Mouse (Mus musculus) CH12.LX (cell line): ENCODE data around the gene Usp30. TPM values are rescaled to one million over a fixed set of nuclear protein-coding genes. Genes with fewer than 3 reads are reported as not detected.

Experiments used
- DNase-seq: peaks from one replicate; pipeline ENCODE4 v3.0.0-alpha.2; 2013; ENCODE audit errors: extremely low read depth
- H3K27ac ChIP-seq: 2 replicates; pipeline ENCODE4 v1.5.1; 2012; ENCODE audit warnings: low read depth, mild to moderate bottlenecking, control low read depth, moderate library complexity; ENCODE audit not compliant: insufficient read depth
- H3K27me3 ChIP-seq: replicated peaks from 2 replicates; pipeline ENCODE3; 2012; ENCODE audit warnings: inconsistent platforms
- H3K36me3 ChIP-seq, 2 experiments: replicated peaks in 1 of 2; 2 replicates each; pipeline versions ENCODE3 to v1.6.1; 2012; ENCODE audit warnings: inconsistent platforms in 1 of 2, low read length in 1 of 2, mild to moderate bottlenecking in 1 of 2, mixed read lengths in 1 of 2, moderate library complexity in 1 of 2; ENCODE audit not compliant: control insufficient read depth in 1 of 2, insufficient read depth in 1 of 2
- H3K4me1 ChIP-seq, 2 experiments: 2 replicates each; pipeline ENCODE4 v1.6.1; 2012; ENCODE audit warnings: inconsistent platforms in 1 of 2, moderate library complexity in 1 of 2; ENCODE audit not compliant: insufficient read depth in 2 of 2, control insufficient read depth in 1 of 2
- H3K4me2 ChIP-seq: 2 replicates; pipeline ENCODE4 v1.6.1; 2012; ENCODE audit warnings: low read depth, mild to moderate bottlenecking, control low read depth; ENCODE audit not compliant: poor library complexity, insufficient read depth, severe bottlenecking
- H3K4me3 ChIP-seq, 3 experiments: fragments of 150-350 bp in 1 of 3; sonication (generic) in 1 of 3; replicated peaks in 1 of 3; 2 replicates each; pipeline versions ENCODE3 to v1.5.1; 2011 to 2012; ENCODE audit warnings: low read depth in 2 of 3, low read length in 2 of 3, mild to moderate bottlenecking in 2 of 3, moderate library complexity in 2 of 3, control low read depth in 1 of 3, improper control_type of control experiment in 1 of 3, inconsistent platforms in 1 of 3, mixed read lengths in 1 of 3; ENCODE audit not compliant: poor library complexity in 1 of 3
- H3K79me2 ChIP-seq: replicated peaks from 2 replicates; pipeline ENCODE4 v1.6.1; 2012; ENCODE audit warnings: mild to moderate bottlenecking, moderate library complexity; ENCODE audit not compliant: control insufficient read depth, poor library complexity, insufficient read depth, severe bottlenecking; ENCODE audit errors: extremely low read depth
- H3K9ac ChIP-seq: 2 replicates; pipeline ENCODE4 v1.6.1; 2012; ENCODE audit warnings: low read depth, mild to moderate bottlenecking, control low read depth, moderate library complexity; ENCODE audit not compliant: insufficient read depth
- H3K9me3 ChIP-seq: replicated peaks from 2 replicates; pipeline ENCODE3; 2012; ENCODE audit warnings: low read length, inconsistent platforms, mixed read lengths
- CHD1 ChIP-seq: IDR thresholded peaks from 2 replicates; pipeline ENCODE4 v1.6.1; 2012; ENCODE audit warnings: low read depth, low read length, improper control_type of control experiment, inconsistent platforms
- CHD2 ChIP-seq: IDR thresholded peaks from 2 replicates; pipeline ENCODE4 v1.6.1; 2011; ENCODE audit warnings: low read length, improper control_type of control experiment
- GABPA ChIP-seq: IDR thresholded peaks from 2 replicates; pipeline ENCODE4 v1.6.1; 2012; ENCODE audit warnings: low read depth, low read length, improper control_type of control experiment, inconsistent platforms; ENCODE audit not compliant: insufficient replicate concordance
- IRF4 ChIP-seq: IDR thresholded peaks from 2 replicates; pipeline ENCODE4 v1.6.1; 2014; ENCODE audit warnings: low read depth, mild to moderate bottlenecking, inconsistent platforms, low read length, improper control_type of control experiment
- JUN ChIP-seq: IDR thresholded peaks from 2 replicates; pipeline ENCODE4 v1.6.1; 2011; ENCODE audit warnings: low read depth, mild to moderate bottlenecking, low read length, improper control_type of control experiment, moderate library complexity; ENCODE audit not compliant: insufficient read depth
- JUND ChIP-seq: conservative IDR thresholded peaks from 2 replicates; pipeline ENCODE4 v1.6.1; 2011; ENCODE audit warnings: low read depth, low read length, improper control_type of control experiment
- MAX ChIP-seq: IDR thresholded peaks from 2 replicates; pipeline ENCODE4 v1.6.1; 2011; ENCODE audit warnings: low read length, improper control_type of control experiment
- MAZ ChIP-seq: IDR thresholded peaks from 2 replicates; pipeline ENCODE4 v1.6.1; 2012; ENCODE audit warnings: low read depth, mild to moderate bottlenecking, inconsistent platforms, low read length, improper control_type of control experiment, moderate library complexity
- MEF2A ChIP-seq: IDR thresholded peaks from 2 replicates; pipeline ENCODE4 v1.6.1; 2014; ENCODE audit warnings: low read depth, mild to moderate bottlenecking, inconsistent platforms, low read length, improper control_type of control experiment, borderline replicate concordance
- MYC ChIP-seq: IDR thresholded peaks from 2 replicates; pipeline ENCODE4 v1.6.1; 2011; ENCODE audit warnings: low read depth, mild to moderate bottlenecking, improper control_type of control experiment, low read length
- NELFE ChIP-seq: IDR thresholded peaks from 2 replicates; pipeline ENCODE4 v1.6.1; 2011; ENCODE audit warnings: low read depth, low read length, improper control_type of control experiment
- NRF1 ChIP-seq: IDR thresholded peaks from 2 replicates; pipeline ENCODE4 v1.6.1; 2014; ENCODE audit warnings: low read depth, mild to moderate bottlenecking, inconsistent platforms, low read length, improper control_type of control experiment, moderate library complexity
- POLR2A ChIP-seq: IDR thresholded peaks from 2 replicates; pipeline ENCODE4 v1.6.1; 2011; ENCODE audit warnings: low read depth, mild to moderate bottlenecking, improper control_type of control experiment, low read length
- POLR2AphosphoS2 ChIP-seq: IDR thresholded peaks from 2 replicates; pipeline ENCODE4 v1.6.1; 2011; ENCODE audit warnings: low read depth, low read length, improper control_type of control experiment
- RCOR1 ChIP-seq: conservative IDR thresholded peaks from 2 replicates; pipeline ENCODE4 v1.6.1; 2012; ENCODE audit warnings: low read depth, mild to moderate bottlenecking, inconsistent platforms, low read length, improper control_type of control experiment
- SIN3A ChIP-seq: IDR thresholded peaks from 2 replicates; pipeline ENCODE4 v1.6.1; 2012; ENCODE audit warnings: low read length, improper control_type of control experiment, inconsistent platforms
- ZC3H11A ChIP-seq: IDR thresholded peaks from 2 replicates; pipeline ENCODE4 v1.6.1; 2012; ENCODE audit warnings: low read depth, mild to moderate bottlenecking, inconsistent platforms, low read length, improper control_type of control experiment
- ZMIZ1 ChIP-seq: IDR thresholded peaks from 2 replicates; pipeline ENCODE4 v1.6.1; 2012; ENCODE audit warnings: low read depth, mild to moderate bottlenecking, inconsistent platforms, low read length, improper control_type of control experiment
- ZNF384 ChIP-seq: IDR thresholded peaks from 2 replicates; pipeline ENCODE4 v1.6.1; 2012; ENCODE audit warnings: low read depth, low read length, improper control_type of control experiment, inconsistent platforms
- dilution Hi-C: fragments of 300-500 bp; cut with MboI; formaldehyde crosslinking; loops from 2 replicates; pipeline ENCODE4 v1.14.3; 2020; ENCODE audit warnings: low sequenced_read_pairs; ENCODE audit not compliant: extremely low pct_unique_long_range_greater_than_20kb, extremely low pct_ligation_motif_present
- in situ Hi-C: fragments of 300-500 bp; cut with MboI; formaldehyde crosslinking; loops from 3 replicates; pipeline ENCODE4 v1.14.3; 2019; ENCODE audit warnings: low sequenced_read_pairs, low pct_ligation_motif_present, low pct_unique_long_range_greater_than_20kb, mixed read lengths
- polyA plus RNA-seq: library from polyadenylated mRNA; unstranded; fragments of >175 nt; gene quantifications from 2 replicates; pipeline ENCODE4 v1.2.1, GENCODE M21; 2012; ENCODE audit warnings: low read depth; ENCODE audit not compliant: insufficient read length
- total RNA-seq, 2 experiments: library from RNA; depleted of rRNA; stranded (reverse); fragments of 300-350 nt in 1 of 2; fragments of >200 nt in 1 of 2; gene quantifications; 2 replicates each; pipeline ENCODE4 v1.2.3; 2012 to 2014

The Usp30 gene
- total and polyA plus RNA-seq, 3 experiments, result 13.0 to 15.5 (median 14.5) TPM

- in situ Hi-C loops (no loop called here), dilution Hi-C loops (no loop called here)
- DNase-seq, result no peak
- H3K4me1 ChIP-seq, result peaks cover 0 to 16% of the 10 kb centered on the region in 2 experiments; a peak in 2 of 4 replicates
- no peaks in the 10 kb centered on the region for H3K27me3 ChIP-seq
- no peak overlapping the region for H3K4me3 ChIP-seq
- TF ChIP-seq NELFE (no peak), ZC3H11A (no peak), POLR2A (no peak), GABPA (no peak), MEF2A (no peak), MYC (no peak), MAZ (no peak), JUN (no peak), ZMIZ1 (no peak), NRF1 (no peak), RCOR1 (no peak), IRF4 (no peak), SIN3A (no peak), CHD2 (no peak), JUND (no peak), CHD1 (no peak), MAX (no peak), ZNF384 (no peak), POLR2AphosphoS2 (no peak)
- H3K36me3 ChIP-seq, result no peaks in the 10 kb centered on the region
- H3K27ac ChIP-seq, result no peak overlapping the region
- no peak overlapping the region; the same call in 1 of the 2 replicates for H3K9ac ChIP-seq
- peaks cover 2% of the 10 kb centered on the region for H3K9me3 ChIP-seq
- peak overlapping the region; percentile 63 for H3K4me2 ChIP-seq
- no peaks in the 10 kb centered on the region for H3K79me2 ChIP-seq
Measured at GRCm38 (mm10) chr5:114173877-114174581, 108.8 kb downstream of the Usp30 start.

Other genes starting within 250 kb of the Usp30 start
- gene Selplg, start 232.8 kb upstream of the Usp30 start, total RNA-seq (2012; rRNA removed), result 50.5 and 58.5 TPM in 2 replicates
- gene Selplg, start 232.8 kb upstream of the Usp30 start, total RNA-seq (2014; rRNA removed), result 27.9 and 29.4 TPM in 2 replicates
- gene Selplg, start 232.8 kb upstream of the Usp30 start, polyA plus RNA-seq, result 34.2 and 41.6 TPM in 2 replicates
- gene Coro1c, start 156.7 kb upstream of the Usp30 start, total RNA-seq (2012; rRNA removed), result 66.1 and 74.6 TPM in 2 replicates
- 67.9 and 69.9 TPM in 2 replicates for gene Coro1c, start 156.7 kb upstream of the Usp30 start, total RNA-seq (2014; rRNA removed)
- gene Coro1c, start 156.7 kb upstream of the Usp30 start, polyA plus RNA-seq, result 87.4 and 96.4 TPM in 2 replicates
- gene Ssh1, start 71.6 kb upstream of the Usp30 start, total RNA-seq (2012; rRNA removed), result 5.6 and 8.2 TPM in 2 replicates
- 2.3 and 3.0 TPM in 2 replicates for gene Ssh1, start 71.6 kb upstream of the Usp30 start, total RNA-seq (2014; rRNA removed)
- 8.1 and 8.9 TPM in 2 replicates for gene Ssh1, start 71.6 kb upstream of the Usp30 start, polyA plus RNA-seq
- 0.97 and 1.4 TPM in 2 replicates for gene Dao, start 61.8 kb upstream of the Usp30 start, total RNA-seq (2012; rRNA removed)
- 1.9 TPM in 2 replicates for gene Dao, start 61.8 kb upstream of the Usp30 start, total RNA-seq (2014; rRNA removed)
- gene Dao, start 61.8 kb upstream of the Usp30 start, polyA plus RNA-seq, result 3.6 TPM in 2 replicates
- 0.38 and 1.1 TPM in 2 replicates for gene Svop, start 26.1 kb downstream of the Usp30 start, total RNA-seq (2012; rRNA removed)
- gene Svop, start 26.1 kb downstream of the Usp30 start, total RNA-seq (2014; rRNA removed), result 0.20 and 0.31 TPM in 2 replicates
- gene Svop, start 26.1 kb downstream of the Usp30 start, polyA plus RNA-seq, result 0.40 and 0.51 TPM in 2 replicates
- 35.0 and 35.7 TPM in 2 replicates for gene Alkbh2, start 62.8 kb downstream of the Usp30 start, total RNA-seq (2012; rRNA removed)
- gene Alkbh2, start 62.8 kb downstream of the Usp30 start, total RNA-seq (2014; rRNA removed), result 34.4 TPM in 2 replicates
- 39.3 and 41.4 TPM in 2 replicates for gene Alkbh2, start 62.8 kb downstream of the Usp30 start, polyA plus RNA-seq
- 39.1 and 53.4 TPM in 2 replicates for gene Ung, start 64.9 kb downstream of the Usp30 start, total RNA-seq (2012; rRNA removed)
- gene Ung, start 64.9 kb downstream of the Usp30 start, total RNA-seq (2014; rRNA removed), result 43.5 and 51.9 TPM in 2 replicates
- gene Ung, start 64.9 kb downstream of the Usp30 start, polyA plus RNA-seq, result 83.3 and 91.9 TPM in 2 replicates
- 3.9 and 6.2 TPM in 2 replicates for gene Acacb, start 81.1 kb downstream of the Usp30 start, total RNA-seq (2012; rRNA removed)
- 13.4 and 14.1 TPM in 2 replicates for gene Acacb, start 81.1 kb downstream of the Usp30 start, total RNA-seq (2014; rRNA removed)
- 16.3 and 17.0 TPM in 2 replicates for gene Acacb, start 81.1 kb downstream of the Usp30 start, polyA plus RNA-seq
- not detected in 2 replicates for gene Foxn4, start 208.3 kb downstream of the Usp30 start, total RNA-seq (2012; rRNA removed)
- gene Foxn4, start 208.3 kb downstream of the Usp30 start, total RNA-seq (2014; rRNA removed), result not detected in 2 replicates
- gene Foxn4, start 208.3 kb downstream of the Usp30 start, polyA plus RNA-seq, result 0.23 and 0.34 TPM in 2 replicates
- 3.9 and 4.4 TPM in 2 replicates for gene Myo1h, start 223.7 kb downstream of the Usp30 start, total RNA-seq (2012; rRNA removed)
- gene Myo1h, start 223.7 kb downstream of the Usp30 start, total RNA-seq (2014; rRNA removed), result 1.1 and 1.3 TPM in 2 replicates
- gene Myo1h, start 223.7 kb downstream of the Usp30 start, polyA plus RNA-seq, result 1.8 and 2.6 TPM in 2 replicates